Mouse (Mus musculus): ENCODE data around the gene Lrp5.
A peak's percentile ranks its signal among the peaks of the same experiment; 100 is the strongest.

The Lrp5 gene

GRCm38 (mm10) chr19:3613991-3614390 is 72.4 kb downstream of the Lrp5 start:
- DNase-seq (ENCODE audit: low read depth in 1 of 2, low spot score in 2 of 2) = no peak

GRCm38 (mm10) chr19:3612534-3613273 is 73.7 kb downstream of the Lrp5 start:
- DNase-seq (ENCODE audit: low read depth in 1 of 2, low spot score in 2 of 2) = no peak

- no peak for DNase-seq (ENCODE audit: low read depth in 1 of 2, low spot score in 2 of 2)
Observed at GRCm38 (mm10) chr19:3611730-3612129, 74.6 kb downstream of the Lrp5 start.

GRCm38 (mm10) chr19:3610886-3611285 is 75.5 kb downstream of the Lrp5 start:
- DNase-seq (ENCODE audit: low read depth in 1 of 2, low spot score in 2 of 2) = no peak

- no peak for DNase-seq (ENCODE audit: low read depth in 1 of 2, low spot score in 2 of 2)
Observed at GRCm38 (mm10) chr19:3609826-3610225, 76.5 kb downstream of the Lrp5 start.

- DNase-seq (ENCODE audit: low read depth in 1 of 2, low spot score in 2 of 2) = no peak
Observed at GRCm38 (mm10) chr19:3594316-3594715, 92.0 kb downstream of the Lrp5 start.

- DNase-seq (ENCODE audit: low read depth in 1 of 2, low spot score in 2 of 2) = no peak
Observed at GRCm38 (mm10) chr19:3593379-3594055, 92.8 kb downstream of the Lrp5 start.

- DNase-seq (ENCODE audit: low read depth in 1 of 2, low spot score in 2 of 2) = no peak
Observed at GRCm38 (mm10) chr19:3589968-3590367, 96.4 kb downstream of the Lrp5 start.

- DNase-seq (ENCODE audit: low read depth in 1 of 2, low spot score in 2 of 2) = no peak
Observed at GRCm38 (mm10) chr19:3589547-3589946, 96.8 kb downstream of the Lrp5 start.

- DNase-seq (ENCODE audit: low read depth in 1 of 2, low spot score in 2 of 2) = peak in 1 of 2 experiments; percentile 16
Observed at GRCm38 (mm10) chr19:3587729-3588128, 98.6 kb downstream of the Lrp5 start.

GRCm38 (mm10) chr19:3586540-3586939 is 99.8 kb downstream of the Lrp5 start:
- peak in 1 of 2 experiments; percentile 37 for DNase-seq (ENCODE audit: low read depth in 1 of 2, low spot score in 2 of 2)

GRCm38 (mm10) chr19:3586026-3586425 is 100.3 kb downstream of the Lrp5 start:
- no peak for DNase-seq (ENCODE audit: low read depth in 1 of 2, low spot score in 2 of 2)

- DNase-seq (ENCODE audit: low read depth in 1 of 2, low spot score in 2 of 2) = peak in 1 of 2 experiments; percentile 43
Observed at GRCm38 (mm10) chr19:3581326-3581725, 105.0 kb downstream of the Lrp5 start.

GRCm38 (mm10) chr19:3577911-3578290 is 108.5 kb downstream of the Lrp5 start:
- no peak for DNase-seq (ENCODE audit: low read depth in 1 of 2, low spot score in 2 of 2)

GRCm38 (mm10) chr19:3577265-3577910 is 109.0 kb downstream of the Lrp5 start:
- DNase-seq (ENCODE audit: low read depth in 1 of 2, low spot score in 2 of 2) = no peak

- DNase-seq (ENCODE audit: low read depth in 1 of 2, low spot score in 2 of 2) = no peak
Observed at GRCm38 (mm10) chr19:3576451-3577264, 109.7 kb downstream of the Lrp5 start.

- DNase-seq (ENCODE audit: low read depth in 1 of 2, low spot score in 2 of 2) = peak; percentile 93 to 94
Observed at GRCm38 (mm10) chr19:3575632-3576384, 110.6 kb downstream of the Lrp5 start, which contains the start of gene Ppp6r3. Gene Ppp6r3, minus strand, starts transcription at chr19:3575749.

GRCm38 (mm10) chr19:3575276-3575631 is 111.1 kb downstream of the Lrp5 start:
- DNase-seq (ENCODE audit: low read depth in 1 of 2, low spot score in 2 of 2) = no peak

- no peak for DNase-seq (ENCODE audit: low read depth in 1 of 2, low spot score in 2 of 2)
Observed at GRCm38 (mm10) chr19:3574593-3575094, 111.7 kb downstream of the Lrp5 start.

- DNase-seq (ENCODE audit: low read depth in 1 of 2, low spot score in 2 of 2) = no peak
Observed at GRCm38 (mm10) chr19:3564309-3564708, 122.1 kb downstream of the Lrp5 start.

All from monocyte, adult 2 months (primary cell).